Mouse (Mus musculus) cerebellum, postnatal 14 days (tissue): ENCODE measurements around the gene Coq9.
A peak's percentile ranks its signal among the peaks of the same experiment; 100 is the strongest.

Experiments used
- DNase-seq, 2 experiments: peaks; one replicate each; pipeline ENCODE4 v3.0.0; 2021; ENCODE audit warnings: mixed read lengths in 2 of 2

Coq9 gene

DNA sequence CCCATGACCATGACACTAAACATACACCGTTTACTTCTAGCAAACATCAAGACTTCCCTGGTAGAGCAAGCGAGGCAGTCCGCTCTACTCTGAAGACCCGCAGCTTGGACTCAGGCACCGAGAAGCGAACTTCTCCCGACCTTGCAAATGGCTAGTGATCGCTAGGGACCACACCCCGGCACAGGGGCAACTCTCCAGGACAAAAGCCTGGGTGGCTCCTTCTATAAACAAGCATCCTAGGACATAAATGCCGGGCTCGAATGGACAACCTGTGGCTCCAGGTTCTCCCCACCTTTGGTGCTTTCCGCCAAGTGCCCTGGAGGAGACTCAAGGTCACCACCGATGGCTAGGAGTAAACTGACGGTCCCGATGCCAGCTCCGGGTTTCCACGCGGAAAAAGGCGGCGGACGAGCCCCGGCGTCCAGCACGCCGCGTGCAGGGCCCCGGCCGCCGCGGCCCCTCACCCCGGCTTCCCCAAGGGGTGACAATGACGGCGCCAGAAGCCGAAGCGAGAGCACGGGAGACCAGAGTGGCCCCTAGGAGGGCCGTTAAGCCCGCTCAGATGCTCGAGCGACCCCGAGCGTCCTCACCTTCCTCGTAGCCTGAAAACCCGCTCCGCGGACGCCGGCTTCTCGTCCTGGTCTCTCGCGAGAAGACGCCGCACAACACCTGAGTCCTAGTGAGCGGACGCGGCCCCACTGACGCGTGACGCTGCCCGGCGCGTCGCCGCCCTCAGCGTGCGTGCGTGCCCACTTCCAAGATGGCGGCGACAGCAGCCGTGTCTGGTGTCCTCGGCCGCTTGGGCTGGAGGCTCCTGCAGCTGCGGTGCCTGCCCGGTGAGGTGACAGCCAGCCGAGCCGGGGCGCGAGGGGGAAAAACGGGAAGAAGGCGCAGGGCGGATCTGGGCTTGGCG, at the start of gene Coq9, which contains the start of gene Ciapin1:
TSS of gene Coq9 (plus strand) at position 660 of the 913 bp plus-strand sequence.
TSS of gene Ciapin1 (minus strand) at position 697 of the 913 bp plus-strand sequence.
- peak; percentile 94 to 96 for DNase-seq

DNA sequence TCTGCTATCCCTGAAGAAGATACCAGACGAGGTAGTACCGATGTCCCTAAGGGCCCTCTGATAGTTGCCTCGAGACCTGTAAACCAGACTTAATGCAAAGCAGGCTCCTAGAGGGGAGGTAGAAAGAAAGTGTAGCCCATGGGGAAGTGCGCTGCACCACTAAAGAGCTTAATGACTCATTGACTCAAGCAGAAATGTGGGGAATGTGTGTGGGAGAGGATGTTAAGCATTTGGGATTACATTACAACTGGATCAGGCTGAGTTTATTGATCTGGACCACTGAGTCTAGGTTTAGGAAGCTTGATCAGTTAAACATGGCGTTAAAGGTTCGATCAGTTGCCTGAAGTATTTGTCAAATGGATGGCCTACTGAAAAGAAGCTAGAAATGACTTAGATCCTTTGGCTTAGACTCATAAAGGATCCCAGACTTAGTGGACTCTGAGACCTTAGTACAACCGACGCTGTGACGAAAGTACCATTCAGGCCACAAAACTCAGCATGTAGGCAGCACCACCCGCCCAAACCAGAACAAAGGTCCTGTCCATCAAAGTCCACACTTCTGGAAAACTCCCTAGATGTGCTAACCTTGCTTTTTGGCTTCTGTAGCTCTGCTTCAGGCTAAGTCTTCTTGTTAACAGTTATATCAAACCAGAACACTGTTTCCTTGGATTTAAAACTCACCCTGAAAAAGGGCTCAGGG, 48.7 kb upstream of the Coq9 start:
- DNase-seq: no peak

DNA sequence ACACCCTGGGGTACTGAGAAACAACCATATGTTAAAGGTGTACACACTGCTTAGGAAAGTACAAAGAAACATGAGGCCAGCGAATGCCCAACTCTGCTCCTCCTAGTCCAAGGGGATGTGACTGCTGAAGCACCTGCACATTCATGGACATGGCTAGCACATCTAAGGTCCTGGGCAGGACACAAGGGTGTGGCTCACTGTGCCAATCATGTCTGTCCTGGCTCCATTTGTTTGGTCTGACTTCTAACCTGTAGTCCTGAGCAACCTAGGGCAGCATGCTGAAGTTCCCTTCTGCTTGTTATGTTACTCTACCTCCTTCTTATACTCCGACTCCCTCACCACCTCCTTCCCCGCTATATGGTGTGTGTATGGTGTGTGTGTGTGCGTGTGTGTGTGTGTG, 43.8 kb upstream of the Coq9 start:
- no peak for DNase-seq

DNA sequence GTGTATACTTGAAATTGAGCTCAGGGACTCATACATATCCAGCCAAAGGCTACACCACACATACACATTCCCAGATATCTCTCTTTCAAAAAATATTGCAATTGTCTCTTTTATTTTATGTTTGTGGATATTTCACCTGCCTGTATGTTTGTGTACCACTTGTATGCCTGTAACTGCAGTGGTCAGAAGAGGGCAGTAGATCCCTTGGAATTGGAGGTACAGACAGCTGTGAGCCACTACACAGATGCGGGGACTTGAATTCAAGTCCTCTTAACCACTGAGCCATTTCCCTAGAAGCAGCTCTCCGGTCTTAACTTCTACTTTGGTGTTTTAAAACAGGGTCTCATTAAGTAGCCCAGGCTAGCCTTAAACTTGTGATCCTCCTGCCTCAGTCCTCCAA, 43.3 kb upstream of the Coq9 start:
- no peak for DNase-seq

DNA sequence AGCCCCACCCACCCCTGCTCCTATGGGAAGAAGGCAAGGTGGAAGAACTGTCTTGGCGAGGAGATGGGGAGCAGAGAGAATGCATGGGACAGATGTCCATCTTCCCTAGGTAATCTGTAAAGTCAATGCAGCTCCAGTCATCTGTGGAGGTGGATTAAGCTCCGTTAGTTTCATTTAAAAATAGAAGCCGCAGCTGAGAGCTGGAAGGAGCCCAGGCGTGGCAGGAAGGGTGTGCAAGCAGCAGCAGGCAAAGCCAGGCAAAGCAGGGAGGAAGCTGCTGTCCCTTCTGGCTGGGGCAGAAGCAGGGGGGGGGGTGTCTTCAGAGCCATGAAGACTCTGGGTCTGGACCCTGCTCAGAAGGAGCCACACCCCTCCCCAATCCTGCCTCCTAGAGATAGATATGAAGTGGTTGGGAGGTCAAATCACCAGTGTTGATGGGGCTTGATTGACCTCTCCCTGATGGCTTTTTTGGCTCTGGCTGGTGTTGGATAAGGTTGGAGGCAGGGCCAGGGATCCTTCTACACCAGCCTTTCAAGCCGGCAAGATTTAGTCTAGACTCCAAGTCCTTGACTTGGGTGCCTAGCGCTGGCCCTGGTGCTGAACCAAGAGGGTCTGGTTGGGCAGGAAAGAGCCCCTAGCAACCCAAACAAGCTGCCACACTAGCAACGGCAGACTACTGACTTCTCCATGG, 37.7 kb upstream of the Coq9 start:
- DNase-seq: no peak

DNA sequence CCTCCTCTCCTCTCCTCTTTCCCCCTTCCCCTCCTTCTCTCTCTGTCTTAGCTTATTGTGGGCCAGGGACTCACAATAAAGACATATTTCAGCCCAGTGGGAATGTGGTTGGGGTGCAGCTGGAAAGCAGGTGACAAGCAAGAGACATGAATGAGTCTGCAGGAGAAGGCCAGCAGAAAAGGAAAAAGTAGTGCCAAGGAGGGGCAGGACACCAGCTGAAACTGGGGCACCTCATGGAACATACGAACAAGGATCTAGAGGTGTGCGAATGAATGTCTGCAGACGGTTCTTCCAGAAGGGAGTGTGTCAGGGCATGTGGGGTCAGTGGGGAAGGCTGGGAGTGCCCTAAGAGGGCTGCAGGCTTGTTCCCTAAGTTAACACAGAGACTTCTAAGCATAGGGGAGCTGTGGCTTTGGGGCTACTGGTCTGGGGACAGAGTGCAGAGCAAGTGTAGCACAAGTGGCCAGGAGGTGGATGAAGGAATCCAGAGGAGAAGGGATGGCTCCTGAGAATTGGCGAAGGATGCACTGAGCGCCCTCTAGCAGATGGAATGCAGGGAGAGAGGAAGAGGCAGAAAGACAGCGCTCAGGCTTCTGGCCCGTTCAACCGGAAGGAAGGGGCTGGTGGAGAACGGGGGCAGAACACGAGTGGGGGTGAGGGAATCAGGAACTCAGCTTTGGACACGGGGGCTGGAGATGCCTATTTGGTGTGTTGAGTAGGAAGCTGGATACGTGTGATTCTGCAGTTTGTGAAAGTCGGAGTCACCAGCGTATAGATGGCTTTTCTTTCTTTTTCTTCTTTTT, 36.6 kb upstream of the Coq9 start:
- DNase-seq: peak; percentile 56 to 71

DNA sequence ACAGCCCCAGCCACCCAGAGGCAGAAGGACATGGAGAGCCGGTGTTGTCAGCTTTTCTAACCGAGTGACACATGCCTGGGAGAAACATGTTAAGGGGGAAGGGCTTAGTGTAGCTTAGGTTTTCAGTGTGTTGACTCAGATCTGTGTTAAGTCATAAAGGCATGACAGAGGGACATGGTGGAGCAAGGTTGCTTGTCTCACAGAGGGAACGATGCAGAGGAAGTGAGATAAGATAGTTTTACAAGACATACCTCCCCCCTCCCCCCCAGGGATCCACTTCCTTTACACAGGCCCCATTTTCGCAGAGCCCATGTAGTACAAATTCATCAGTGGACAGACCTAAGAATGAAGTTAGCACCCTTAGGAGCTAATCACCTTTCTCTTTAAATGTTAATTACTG, 35.7 kb upstream of the Coq9 start:
- no peak for DNase-seq

DNA sequence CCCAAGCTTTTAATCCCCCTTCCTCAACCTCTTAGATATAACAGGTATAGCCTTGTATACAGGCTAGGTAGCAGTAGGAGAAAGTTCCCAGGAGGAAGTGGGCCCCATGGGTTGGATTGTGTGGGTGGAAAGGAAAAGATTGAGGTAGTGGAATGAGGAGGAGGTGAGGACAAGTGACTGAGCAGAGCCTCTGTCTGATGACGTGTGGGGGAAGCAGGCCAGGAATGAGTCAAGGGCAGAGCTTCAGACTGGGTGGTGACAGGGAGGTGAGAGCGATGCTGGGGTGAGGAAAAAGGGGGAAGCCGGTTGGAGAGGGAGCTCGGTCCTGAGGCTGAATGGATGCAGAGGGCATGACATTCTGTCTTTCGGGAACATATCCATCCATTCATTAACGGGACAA, 34.6 kb upstream of the Coq9 start:
- DNase-seq: no peak

DNA sequence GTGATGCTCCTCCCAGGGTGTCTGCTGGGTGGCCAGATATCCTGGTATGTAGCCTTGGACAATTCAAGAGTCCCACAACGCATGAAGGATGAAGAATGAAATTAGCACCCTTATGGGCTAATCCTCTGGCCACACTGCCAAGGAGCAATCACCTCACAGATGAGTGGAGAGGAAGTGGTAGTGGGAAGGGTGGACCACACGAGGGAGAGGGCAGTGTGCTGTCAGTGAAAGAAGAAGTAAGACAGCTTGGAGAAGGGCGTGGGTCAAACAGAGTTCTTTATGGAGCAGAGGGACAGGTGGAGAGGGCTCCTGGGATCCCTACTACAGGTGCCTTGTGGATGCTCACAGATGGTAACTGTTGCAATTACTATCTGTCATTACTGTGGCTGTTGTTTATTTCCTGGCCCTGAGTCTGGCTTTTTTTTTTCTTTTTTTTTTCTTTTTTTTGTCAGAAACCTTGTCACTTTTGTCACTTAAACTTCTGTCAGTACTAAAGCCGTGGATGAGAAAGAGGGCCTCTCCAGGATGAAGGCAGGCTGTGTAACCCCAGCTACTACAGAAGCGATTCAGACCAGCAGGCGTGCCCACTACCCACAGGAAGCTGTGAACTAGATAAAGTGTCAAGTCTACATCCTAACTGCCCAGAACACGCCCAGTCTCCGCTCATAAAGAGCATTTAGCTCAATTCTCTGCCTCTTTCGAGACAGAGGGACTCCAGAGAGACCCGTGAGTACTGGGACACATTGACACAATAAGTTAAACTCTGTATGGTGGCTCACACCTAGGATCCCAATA, 33.4 kb upstream of the Coq9 start:
- no peak for DNase-seq

DNA sequence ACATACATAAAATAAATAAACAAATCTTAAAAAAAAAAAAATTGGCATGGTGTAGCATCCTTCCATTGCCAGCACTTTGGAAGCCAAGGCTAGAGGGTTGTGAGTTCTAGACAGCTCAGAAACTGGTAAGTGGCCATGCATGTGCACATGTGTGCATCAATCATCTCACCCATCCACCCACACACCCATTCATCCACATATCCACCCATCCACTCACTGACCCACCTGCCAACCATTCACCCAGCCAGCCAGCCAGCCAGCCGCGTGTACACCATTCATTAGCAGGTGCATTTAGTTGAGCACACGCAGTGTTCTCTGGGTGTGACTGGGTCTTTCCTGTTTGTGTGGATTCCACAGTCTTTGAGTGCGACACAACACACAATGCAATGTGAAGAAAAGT, 32.3 kb upstream of the Coq9 start:
- no peak for DNase-seq

DNA sequence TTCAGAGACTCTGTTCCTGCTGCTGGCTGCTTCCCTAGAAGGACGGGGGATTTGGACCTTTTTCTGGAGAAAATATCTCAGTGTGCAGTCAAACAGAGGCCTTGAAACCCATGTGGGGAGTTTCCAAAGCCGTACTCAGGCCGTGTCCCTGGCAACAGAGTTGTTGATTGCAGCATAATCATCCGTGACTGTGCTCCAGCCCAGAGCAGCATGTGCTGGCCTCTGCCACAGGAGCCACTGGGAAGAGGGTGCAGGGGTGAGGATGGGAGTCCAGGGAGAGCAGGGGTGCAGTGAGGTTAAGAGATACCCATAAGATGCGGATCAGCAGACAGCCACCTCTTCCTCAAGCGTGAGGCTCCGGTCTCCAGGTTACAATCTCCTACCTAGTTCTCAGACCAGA, 30.6 kb upstream of the Coq9 start:
- DNase-seq: no peak

DNA sequence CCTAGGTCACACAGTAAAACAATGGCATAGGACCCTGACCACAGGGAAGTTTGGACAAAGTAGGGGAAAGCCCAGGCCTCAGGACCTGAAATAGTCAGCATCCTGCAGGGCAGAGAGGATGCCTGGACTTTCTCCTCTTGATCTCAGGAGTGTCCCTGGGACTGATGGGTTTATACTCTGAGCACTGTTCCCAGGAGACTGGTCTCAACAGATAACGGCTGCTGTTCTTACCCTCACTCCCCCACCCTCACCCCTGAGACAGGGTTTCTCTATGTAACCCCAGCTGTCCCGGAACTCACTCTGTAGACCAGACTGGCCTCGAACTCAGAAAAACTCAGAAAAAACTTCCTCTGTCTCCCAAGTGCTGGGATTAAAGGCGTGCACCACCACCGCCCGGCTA, 29.7 kb upstream of the Coq9 start:
- no peak for DNase-seq

DNA sequence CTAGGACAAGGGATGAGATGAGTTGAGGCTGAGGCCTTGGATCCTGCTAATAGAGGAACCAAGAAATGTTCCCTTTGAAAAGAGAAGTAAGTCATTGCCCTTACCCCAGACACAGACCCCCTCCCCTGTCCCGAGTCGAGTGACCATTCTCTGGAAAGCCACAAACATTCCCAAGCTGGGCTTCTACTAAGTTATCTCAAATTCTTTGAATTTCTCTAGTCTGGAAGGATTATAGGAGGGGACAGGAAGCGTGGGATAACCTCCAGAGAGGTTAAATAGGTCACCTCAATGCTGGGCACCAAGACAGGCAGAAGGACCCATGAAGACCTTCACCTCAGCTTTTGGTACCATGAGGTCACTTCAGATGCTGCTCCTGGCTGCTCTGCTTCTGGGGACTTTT, 28.0 kb upstream of the Coq9 start, which contains the start of gene Ccl17:
TSS of gene Ccl17 (plus strand) at position 301 of the 400 bp plus-strand sequence.
- DNase-seq: no peak

DNA sequence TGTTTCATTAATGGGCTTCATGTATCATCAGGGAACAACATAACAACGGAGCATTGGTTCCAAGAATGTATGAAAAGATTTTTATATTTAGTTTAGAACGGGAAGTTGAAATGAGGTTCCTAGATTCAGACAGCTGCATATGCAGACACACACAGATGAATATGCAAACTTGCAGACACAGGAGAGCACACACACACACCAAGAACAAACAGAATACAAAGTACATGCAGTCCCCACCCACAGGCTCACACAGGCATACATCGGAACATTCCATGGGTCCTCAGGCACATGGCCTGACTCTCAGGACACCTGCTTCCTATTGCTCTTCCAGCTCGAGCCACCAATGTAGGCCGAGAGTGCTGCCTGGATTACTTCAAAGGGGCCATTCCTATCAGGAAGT, 27.3 kb upstream of the Coq9 start:
- DNase-seq: no peak

DNA sequence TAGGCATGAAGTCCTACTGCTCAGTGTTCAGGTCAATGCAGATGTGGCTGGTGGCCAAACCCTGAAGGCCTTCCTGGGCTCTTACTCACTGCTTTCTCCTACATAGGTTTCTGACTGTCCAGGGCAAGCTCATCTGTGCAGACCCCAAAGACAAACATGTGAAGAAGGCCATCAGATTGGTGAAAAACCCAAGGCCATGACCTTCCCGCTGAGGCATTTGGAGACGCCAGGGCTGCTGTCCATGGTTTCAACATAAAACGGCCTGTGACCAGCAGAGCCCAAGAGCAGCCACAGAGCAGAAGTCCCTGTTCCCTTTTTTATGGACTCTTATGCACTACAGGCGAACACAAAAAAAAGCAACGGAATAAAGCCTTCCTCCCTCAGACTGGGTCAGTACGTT, 26.5 kb upstream of the Coq9 start:
- DNase-seq: no peak

DNA sequence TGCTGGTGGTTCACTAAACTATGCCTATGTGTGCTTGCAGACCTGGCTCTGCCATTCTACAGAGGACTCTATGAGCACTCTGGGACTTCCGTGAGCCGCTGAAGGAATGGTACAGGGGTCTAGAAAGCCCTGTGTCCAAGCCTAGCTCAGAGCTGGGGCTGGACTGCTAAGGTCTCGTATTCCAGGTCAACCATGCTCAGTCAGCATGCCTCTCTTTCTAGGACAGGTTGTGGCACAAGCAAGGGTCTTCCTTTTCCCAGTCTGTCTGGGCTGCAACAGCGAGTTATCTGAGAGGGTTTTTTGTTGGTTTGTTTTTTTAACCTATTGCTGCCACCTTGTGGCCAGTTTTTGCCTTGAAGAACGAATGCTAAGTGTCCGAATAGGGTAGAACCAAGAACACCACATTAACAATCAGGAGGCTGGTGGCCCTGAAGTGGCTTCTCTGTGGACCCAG, 25.4 kb upstream of the Coq9 start:
- DNase-seq: peak; percentile 94 to 95

DNA sequence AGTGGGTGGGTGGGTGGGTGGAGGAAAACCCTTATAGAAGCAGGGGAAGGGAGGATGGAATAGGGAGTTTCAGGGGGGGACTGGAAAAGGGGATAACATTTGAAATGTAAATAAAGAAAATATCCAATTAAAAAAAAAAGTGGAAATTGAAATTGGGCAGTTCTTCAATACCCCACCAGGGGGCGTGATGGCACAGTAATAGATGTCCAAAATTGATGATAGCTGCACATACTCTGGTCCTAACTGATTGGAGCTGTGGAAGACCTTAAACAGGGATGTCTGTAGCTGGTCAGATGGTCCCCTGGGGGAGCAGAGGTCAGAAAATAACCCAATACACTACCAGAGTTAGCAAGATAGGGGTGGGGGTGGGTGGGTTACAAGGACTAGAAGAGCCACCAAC, 23.6 kb upstream of the Coq9 start:
- peak; percentile 58 to 69 for DNase-seq

DNA sequence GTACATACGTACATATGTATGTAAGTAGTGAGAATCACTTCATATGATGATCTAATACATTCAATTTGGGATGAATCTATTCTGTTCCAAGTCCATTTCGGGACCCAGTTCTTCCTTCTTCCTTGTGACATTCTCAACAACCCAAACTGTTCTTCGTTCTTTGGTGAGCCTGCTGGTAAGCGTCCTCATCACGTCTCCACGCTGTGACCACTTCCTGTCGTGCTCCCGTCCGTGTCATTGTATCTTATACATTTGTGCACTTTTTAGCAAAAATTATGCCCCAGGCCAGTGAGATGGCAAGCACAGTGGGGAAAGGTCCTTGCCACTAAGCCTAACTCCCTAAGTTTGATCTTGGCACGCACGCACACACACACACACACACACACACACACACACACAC, 20.2 kb upstream of the Coq9 start:
- DNase-seq: no peak

DNA sequence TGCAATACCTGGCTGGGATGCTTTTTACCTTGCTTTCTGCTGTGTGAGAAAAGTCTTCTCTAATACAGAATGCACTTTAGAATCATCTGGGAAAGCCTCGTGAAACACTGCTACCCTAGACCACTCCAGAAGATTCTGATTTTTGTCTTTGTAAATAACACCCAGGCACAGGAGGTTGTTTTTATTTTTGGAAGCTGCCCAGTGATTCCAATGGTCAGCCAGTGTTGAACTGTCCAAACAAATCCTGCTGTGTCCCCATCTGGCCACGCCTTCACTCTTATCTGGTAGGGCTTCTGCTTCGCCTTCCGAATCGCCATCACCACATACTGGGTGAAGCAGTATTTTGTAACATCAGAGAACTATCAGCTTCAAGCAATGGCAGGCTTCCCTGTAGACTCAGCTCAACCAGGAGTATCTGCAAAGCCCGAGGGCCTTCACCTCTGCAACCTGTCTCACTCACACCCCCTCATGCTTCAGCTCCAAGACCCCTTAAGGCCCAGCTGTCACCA, 18.4 kb upstream of the Coq9 start:
- no peak for DNase-seq

DNA sequence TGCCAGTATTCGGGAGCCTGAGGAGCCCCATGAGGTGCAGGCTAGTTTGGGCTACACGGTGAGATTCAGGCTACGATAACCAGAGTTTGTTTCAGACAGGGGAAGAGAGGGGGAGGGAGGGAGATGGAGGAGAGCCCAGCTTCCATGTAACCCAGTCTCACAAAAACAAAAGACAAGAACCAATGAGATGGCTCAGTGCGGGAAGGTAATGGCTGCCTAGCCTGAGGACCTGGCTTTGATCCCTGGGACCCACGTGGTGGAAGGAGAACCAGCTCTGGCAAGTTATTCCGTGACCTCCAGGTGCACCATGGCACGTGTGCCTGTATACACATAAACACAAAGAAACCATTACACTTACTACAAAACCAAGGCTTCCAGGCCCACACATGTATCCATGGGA, 17.6 kb upstream of the Coq9 start:
- DNase-seq: peak in 1 of 2 experiments; percentile 35

DNA sequence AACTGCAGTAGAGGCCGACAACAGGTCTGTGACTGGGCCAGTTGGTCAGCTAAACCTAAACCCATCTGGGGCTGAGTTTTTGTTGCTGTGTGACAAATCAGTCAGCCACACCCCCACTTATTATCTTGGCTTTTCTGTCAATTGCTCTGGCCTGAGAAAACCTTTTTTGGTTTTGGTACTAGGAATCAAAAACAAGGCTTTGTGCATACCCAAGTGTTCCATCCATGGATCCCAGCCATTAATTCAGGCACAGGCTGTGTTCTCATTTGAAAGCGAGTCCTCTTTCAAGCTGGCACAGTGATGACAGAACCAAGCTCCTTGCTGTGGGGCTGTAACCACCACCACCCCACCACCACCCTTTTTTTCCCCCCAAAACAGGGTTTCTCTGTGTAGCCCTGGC, 16.7 kb upstream of the Coq9 start:
- DNase-seq: no peak
